ENCODE assay signal across 35 mouse cellular contexts in genomic region chr3:114959311-114959967, GRCm38 (mm10). TPM values are rescaled to one million over a fixed set of nuclear protein-coding genes. Genes with fewer than 3 reads are reported as not detected.
DNase-seq lines count a peak whose midpoint lies in the region; ATAC-seq lines count a peak whose summit lies in the region.
"Had no signal": no experiment of that assay in that cellular context is flagged by ENCODE, and none has a peak within 500 bp of the region (broad histone marks: within the 10 kb centered on the region; RNA-seq: fewer than 3 reads in every experiment).

No protein-coding gene starts in this region.

- no peaks in the 10 kb centered on the region for H3K36me3 ChIP-seq in hindbrain, embryonic 11.5 days (ENCODE audit: control insufficient read depth, insufficient read depth, low read length)
- no peaks in the 10 kb centered on the region for H3K36me3 ChIP-seq in hindbrain, embryonic 10.5 days
- H3K36me3 ChIP-seq in neural tube, embryonic 14.5 days (ENCODE audit: control insufficient read depth, insufficient read depth, low read length): no peaks in the 10 kb centered on the region
- H3K36me3 ChIP-seq: embryonic facial prominence, embryonic 13.5 days; forebrain, embryonic 10.5 days; liver, embryonic 15.5 days; neural tube, embryonic 13.5 days had no signal

- no peak overlapping the region for H3K9ac ChIP-seq in hindbrain, embryonic 11.5 days (ENCODE audit: low read depth, low read length)
- no peak overlapping the region for H3K9ac ChIP-seq in neural tube, embryonic 14.5 days (replicated peaks; ENCODE audit: low read depth, low read length)
- H3K9ac ChIP-seq: embryonic facial prominence, embryonic 13.5 days; liver, embryonic 15.5 days; lung, embryonic 14.5 days; neural tube, embryonic 13.5 days had no signal

- H3K27ac ChIP-seq in hindbrain, embryonic 11.5 days (ENCODE audit: low read depth, low read length): no peak overlapping the region
- no peak overlapping the region for H3K27ac ChIP-seq in hindbrain, embryonic 10.5 days
- no peak overlapping the region for H3K27ac ChIP-seq in neural tube, embryonic 14.5 days (ENCODE audit: low read depth, low read length)
- H3K27ac ChIP-seq: embryonic facial prominence, embryonic 13.5 days; forebrain, embryonic 10.5 days; gastrocnemius, adult 2 months; kidney, postnatal 0 days; liver, embryonic 15.5 days; neural tube, embryonic 13.5 days had no signal

- H3K4me3 ChIP-seq in hindbrain, embryonic 11.5 days (ENCODE audit: low read depth, low read length): no peak overlapping the region
- H3K4me3 ChIP-seq in hindbrain, embryonic 10.5 days: no peak overlapping the region
- no peak overlapping the region for H3K4me3 ChIP-seq in neural tube, embryonic 14.5 days (ENCODE audit: low read depth, low read length)
- H3K4me3 ChIP-seq: embryonic facial prominence, embryonic 13.5 days; forebrain, embryonic 10.5 days; gastrocnemius, adult 2 months; liver, embryonic 15.5 days; myocyte; neural tube, embryonic 13.5 days had no signal

- H3K27me3 ChIP-seq in hindbrain, embryonic 11.5 days (ENCODE audit: control insufficient read depth, insufficient read depth, low read length): no peaks in the 10 kb centered on the region
- H3K27me3 ChIP-seq in hindbrain, embryonic 10.5 days (ENCODE audit: insufficient read depth, poor library complexity, severe bottlenecking): no peaks in the 10 kb centered on the region
- no peaks in the 10 kb centered on the region for H3K27me3 ChIP-seq in neural tube, embryonic 14.5 days (ENCODE audit: control insufficient read depth, insufficient read depth, low read length)
- H3K27me3 ChIP-seq: CH12.LX; embryonic facial prominence, embryonic 13.5 days; liver, embryonic 15.5 days; neural tube, embryonic 13.5 days had no signal

- no peaks in the 10 kb centered on the region for H3K9me3 ChIP-seq in hindbrain, embryonic 11.5 days (ENCODE audit: control insufficient read depth, low read length)
- H3K9me3 ChIP-seq in hindbrain, embryonic 10.5 days: no peaks in the 10 kb centered on the region
- no peaks in the 10 kb centered on the region for H3K9me3 ChIP-seq in neural tube, embryonic 14.5 days (ENCODE audit: control insufficient read depth, low read length)
- H3K9me3 ChIP-seq: embryonic facial prominence, embryonic 13.5 days; forebrain, embryonic 10.5 days; liver, embryonic 15.5 days; neural tube, embryonic 13.5 days had no signal

- no peak overlapping the region for H3K4me2 ChIP-seq in hindbrain, embryonic 11.5 days (replicated peaks; ENCODE audit: low read depth, low read length)
- no peak overlapping the region for H3K4me2 ChIP-seq in neural tube, embryonic 14.5 days (ENCODE audit: low read depth, low read length)
- H3K4me2 ChIP-seq: embryonic facial prominence, embryonic 13.5 days; heart, embryonic 11.5 days; liver, embryonic 15.5 days; lung, embryonic 14.5 days; neural tube, embryonic 13.5 days had no signal

- whole genome bisulfite sequencing in hindbrain, embryonic 11.5 days: 51% methylated on average over 7 of the region's 7 CpGs
- 52% methylated on average over 7 of the region's 7 CpGs for WGBS in hindbrain, embryonic 10.5 days
- 31% methylated on average over 7 of the region's 7 CpGs for WGBS in neural tube, embryonic 14.5 days

- no peaks in the 10 kb centered on the region for H3K4me1 ChIP-seq in hindbrain, embryonic 11.5 days (replicated peaks; ENCODE audit: control insufficient read depth, insufficient read depth, low read length)
- 0 out of 2 replicates have a peak, but pooled peaks cover 5% of the 10 kb centered on the region for H3K4me1 ChIP-seq in hindbrain, embryonic 10.5 days (replicated peaks)
- no peaks in the 10 kb centered on the region for H3K4me1 ChIP-seq in neural tube, embryonic 14.5 days (ENCODE audit: control insufficient read depth, insufficient read depth, low read length)
- H3K4me1 ChIP-seq: embryonic facial prominence, embryonic 13.5 days; liver, embryonic 15.5 days had no signal

- ATAC-seq in hindbrain, embryonic 11.5 days (ENCODE audit: low FRiP score): peak; percentile 51
- peak; percentile 41 for ATAC-seq in neural tube, embryonic 14.5 days (ENCODE audit: low read depth)
- ATAC-seq: activated CD4-positive, CD25-positive, alpha-beta regulatory T cell, adult 4 months had no signal

- DNase-seq in embryo, embryonic 10 days (ENCODE audit: low spot score): peak; percentile 5
- no peak for DNase-seq in embryo, embryonic 11 days
- no peak for DNase-seq in hindbrain, embryonic 11.5 days (ENCODE audit: low spot score)
- no peak for DNase-seq in hindbrain, embryonic 10.5 days (ENCODE audit: low spot score)
- DNase-seq in neural tube, embryonic 10.5 days (ENCODE audit: extremely low spot score, low spot score): no peak
- peak; percentile 2 for DNase-seq in retina, postnatal 1 day
- no peak for DNase-seq in left cerebral cortex, adult 8-10 months (ENCODE audit: low spot score in 2 of 2)
- DNase-seq: adrenal gland, adult 2 months; adrenal gland, postnatal 36 days; cerebellum, adult 2 months; cerebellum, postnatal 14 days; gastrocnemius, adult 2 months; gastrocnemius, postnatal 36 days; heart, adult 18-20 months; heart, postnatal 36 days; kidney, adult 8-10 months; kidney, postnatal 4 days; layer of hippocampus, postnatal 36 days; lung, embryonic 14.5 days; lung, postnatal 14 days; right cerebral cortex, postnatal 25 days; thymus, postnatal 14 days had no signal

RNA-seq across cellular contexts. Expression of gene Olfm3, which starts 55.6 kb away (rescaled TPM):
- 1.7 and 1.9 TPM in 2 replicates for polyA plus RNA-seq in hindbrain, embryonic 11.5 days (2014; fragmentation: Nextera tagmentation; extraction: Ambion mirVana)
- 0.47 and 0.72 TPM in 2 replicates for polyA plus RNA-seq in hindbrain, embryonic 10.5 days (2016; fragmentation: Nextera tagmentation; extraction: Ambion mirVana)
- 25.8 and 33.0 TPM in 2 replicates for polyA plus RNA-seq in neural tube, embryonic 14.5 days (2014; fragmentation: Nextera tagmentation; extraction: Ambion mirVana)
- total RNA-seq in left cerebral cortex, adult 8-10 months (2022): 10 to 100 TPM; 35.3 to 46.7 (median 41.3) TPM
- total RNA-seq: CH12.LX; ES-E14; gastrocnemius, adult 2 months; gastrocnemius, postnatal 36 days; heart, adult 18-20 months; heart, postnatal 36 days had no signal
- polyA plus RNA-seq: activated CD4-positive, CD25-positive, alpha-beta regulatory T cell, adult 4 months; C2C12; heart, embryonic 11.5 days; limb, embryonic 11.5 days; liver, embryonic 15.5 days; lung, embryonic 14.5 days; myocyte had no signal

Comparison
In these comparisons a context has a peak if more than half of its experiments do, and no peak if none do; other contexts are left out.
1. DNase-seq: peak in embryo, embryonic 10 days (single experiment) and retina, postnatal 1 day (single experiment); none in embryo, embryonic 11 days (single experiment), hindbrain, embryonic 11.5 days (single experiment), hindbrain, embryonic 10.5 days (single experiment), neural tube, embryonic 10.5 days (single experiment) and left cerebral cortex, adult 8-10 months (0 of 2).